Mouse (Mus musculus): Measurements from ENCODE around the gene Vmn2r85. TPM values are rescaled to one million over a fixed set of nuclear protein-coding genes. Genes with fewer than 3 reads are reported as not detected.

Vmn2r85 gene
- polyA plus RNA-seq, 1 experiment from 2014 or later: not detected

- Histone ChIP-seq H3K27me3 (no peaks in the 10 kb centered on the region), H3K36me3 (no peaks in the 10 kb centered on the region), H3K9ac (replicated peaks) (no peak overlapping the region), H3K4me2 (replicated peaks) (no peak overlapping the region), H3K9me3 (no peaks in the 10 kb centered on the region), H3K4me1 (no peaks in the 10 kb centered on the region), H3K4me3 (no peak overlapping the region), H3K27ac (replicated peaks) (no peak overlapping the region)
- 85% methylated on average over 2 of the region's 2 CpGs for WGBS
- ATAC-seq (ENCODE audit: low FRiP score, low read depth): no peak
Observed at GRCm38 (mm10) chr10:130372491-130373173, 56.9 kb downstream of the Vmn2r85 start.

- H3K9me3 ChIP-seq: no peaks in the 10 kb centered on the region
- no peak for ATAC-seq (ENCODE audit: low FRiP score, low read depth)
- no peak overlapping the region for H3K9ac ChIP-seq (replicated peaks)
- WGBS: 66% methylated on average over 1 of the region's 1 CpGs
- no peaks in the 10 kb centered on the region for H3K27me3 ChIP-seq
- no peak overlapping the region for H3K4me2 ChIP-seq (replicated peaks)
- H3K36me3 ChIP-seq: no peaks in the 10 kb centered on the region
- no peak overlapping the region for H3K4me3 ChIP-seq
- no peaks in the 10 kb centered on the region for H3K4me1 ChIP-seq
- H3K27ac ChIP-seq (replicated peaks): no peak overlapping the region
Observed at GRCm38 (mm10) chr10:130371644-130372043, 57.9 kb downstream of the Vmn2r85 start.

GRCm38 (mm10) chr10:130370005-130370682 is 59.4 kb downstream of the Vmn2r85 start:
- H3K4me3 ChIP-seq: no peak overlapping the region
- no peaks in the 10 kb centered on the region for H3K4me1 ChIP-seq
- no peak overlapping the region for H3K4me2 ChIP-seq (replicated peaks)
- WGBS: 92% methylated on average over 2 of the region's 2 CpGs
- no peaks in the 10 kb centered on the region for H3K9me3 ChIP-seq
- H3K27ac ChIP-seq (replicated peaks): no peak overlapping the region
- no peaks in the 10 kb centered on the region for H3K27me3 ChIP-seq
- ATAC-seq (ENCODE audit: low FRiP score, low read depth): no peak
- H3K36me3 ChIP-seq: no peaks in the 10 kb centered on the region
- H3K9ac ChIP-seq (replicated peaks): no peak overlapping the region

GRCm38 (mm10) chr10:130368384-130368783 is 61.1 kb downstream of the Vmn2r85 start:
- ATAC-seq (ENCODE audit: low FRiP score, low read depth): no peak
- no peak overlapping the region for H3K4me2 ChIP-seq (replicated peaks)

GRCm38 (mm10) chr10:130364766-130365165 is 64.7 kb downstream of the Vmn2r85 start:
- Histone ChIP-seq H3K4me1 (no peaks in the 10 kb centered on the region), H3K36me3 (no peaks in the 10 kb centered on the region), H3K27ac (replicated peaks) (no peak overlapping the region), H3K4me2 (replicated peaks) (no peak overlapping the region), H3K9me3 (no peaks in the 10 kb centered on the region), H3K27me3 (no peaks in the 10 kb centered on the region), H3K4me3 (no peak overlapping the region), H3K9ac (replicated peaks) (no peak overlapping the region)
- no peak for ATAC-seq (ENCODE audit: low FRiP score, low read depth)

More at GRCm38 (mm10) chr10:130368384-130368783, 61.1 kb downstream of the Vmn2r85 start:
- no peaks in the 10 kb centered on the region for H3K9me3 ChIP-seq
- H3K9ac ChIP-seq (replicated peaks): no peak overlapping the region
- H3K4me1 ChIP-seq: no peaks in the 10 kb centered on the region
- H3K4me3 ChIP-seq: no peak overlapping the region
- no peaks in the 10 kb centered on the region for H3K36me3 ChIP-seq
- H3K27ac ChIP-seq (replicated peaks): no peak overlapping the region
- no peaks in the 10 kb centered on the region for H3K27me3 ChIP-seq

Other genes with a start within 250 kb of the Vmn2r85 start
- not detected in 2 replicates for gene Olfr826, start 245.5 kb downstream of the Vmn2r85 start, polyA plus RNA-seq (2016; fragmentation: Nextera tagmentation; extraction: Ambion mirVana)
- gene Olfr827, start 215.3 kb downstream of the Vmn2r85 start, polyA plus RNA-seq (2016; fragmentation: Nextera tagmentation; extraction: Ambion mirVana): not detected in 2 replicates
- gene Neurod4, start 149.5 kb downstream of the Vmn2r85 start, polyA plus RNA-seq (2016; fragmentation: Nextera tagmentation; extraction: Ambion mirVana): 11.6 and 14.8 TPM in 2 replicates
- not detected in 2 replicates for gene Tespa1, start 106.8 kb downstream of the Vmn2r85 start, polyA plus RNA-seq (2016; fragmentation: Nextera tagmentation; extraction: Ambion mirVana)
- gene Vmn2r84, start 35.4 kb downstream of the Vmn2r85 start, polyA plus RNA-seq (2016; fragmentation: Nextera tagmentation; extraction: Ambion mirVana): not detected in 2 replicates
- gene Vmn2r86, start 26.3 kb upstream of the Vmn2r85 start, polyA plus RNA-seq (2016; fragmentation: Nextera tagmentation; extraction: Ambion mirVana): not detected in 2 replicates
- gene Vmn2r87, start 67.7 kb upstream of the Vmn2r85 start, polyA plus RNA-seq (2016; fragmentation: Nextera tagmentation; extraction: Ambion mirVana): 0.10 TPM in 1 of 2 replicates, not detected in the other

Data from midbrain, embryonic 12.5 days (tissue).